Mouse (Mus musculus) liver, postnatal 0 days (tissue): Measurements from ENCODE around the gene Npm1.

Experiments
- CTCF ChIP-seq: sonication (generic); IDR thresholded peaks from 2 replicates; pipeline ENCODE4 v1.5.1; 2016; ENCODE audit warnings: antibody characterized with exemption, low read depth
- EP300 ChIP-seq: IDR thresholded peaks from 2 replicates; pipeline ENCODE4 v1.6.1; 2016; ENCODE audit warnings: antibody characterized with exemption, low read depth, mild to moderate bottlenecking

DNA sequence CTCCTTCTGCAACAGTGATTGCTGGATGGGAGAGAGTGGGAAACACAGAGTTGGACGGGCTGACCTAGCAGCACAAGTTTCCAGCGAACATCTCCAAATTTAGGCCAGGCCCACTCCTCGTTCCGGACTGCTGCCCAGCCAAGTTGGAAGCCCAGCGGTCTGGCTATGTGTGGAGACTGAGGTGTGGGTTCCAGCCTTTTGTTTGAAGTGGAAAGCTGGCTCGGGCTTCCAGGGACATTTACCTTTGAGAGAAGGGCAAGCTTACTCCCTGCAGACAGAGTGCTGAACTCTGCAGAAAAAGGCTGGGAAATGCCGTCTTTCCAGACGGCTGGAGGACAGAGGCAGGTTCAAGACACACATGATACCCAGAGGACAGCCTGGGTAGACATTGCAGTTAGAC is 43.5 kb downstream of the Npm1 start:
- TF ChIP-seq CTCF = no peak
- TF ChIP-seq EP300 = no peak
